Mouse (Mus musculus) erythroblast, embryonic 14.5 days (primary cell): ENCODE measurements around the gene Pacrg.

Experiments
- GATA1 ChIP-seq: IDR thresholded peaks from 2 replicates; pipeline ENCODE4 v1.6.1; 2012; ENCODE audit warnings: low read length, inconsistent platforms, mixed read lengths
- TAL1 ChIP-seq: IDR thresholded peaks from 3 replicates; pipeline ENCODE4 v1.6.1; 2012; ENCODE audit warnings: low read length, inconsistent platforms, mixed read lengths

GRCm38 (mm10) chr17:10807261-10807998, 32.7 kb downstream of the Pacrg start:
- TF ChIP-seq GATA1 (no peak), TAL1 (no peak)
